Mouse (Mus musculus): ENCODE measurements around the gene Gpbp1l1. TPM values are rescaled to one million over a fixed set of nuclear protein-coding genes. Genes with fewer than 3 reads are reported as not detected.

The Gpbp1l1 gene
- polyA plus RNA-seq, 1 experiment: 81.2 TPM

DNA sequence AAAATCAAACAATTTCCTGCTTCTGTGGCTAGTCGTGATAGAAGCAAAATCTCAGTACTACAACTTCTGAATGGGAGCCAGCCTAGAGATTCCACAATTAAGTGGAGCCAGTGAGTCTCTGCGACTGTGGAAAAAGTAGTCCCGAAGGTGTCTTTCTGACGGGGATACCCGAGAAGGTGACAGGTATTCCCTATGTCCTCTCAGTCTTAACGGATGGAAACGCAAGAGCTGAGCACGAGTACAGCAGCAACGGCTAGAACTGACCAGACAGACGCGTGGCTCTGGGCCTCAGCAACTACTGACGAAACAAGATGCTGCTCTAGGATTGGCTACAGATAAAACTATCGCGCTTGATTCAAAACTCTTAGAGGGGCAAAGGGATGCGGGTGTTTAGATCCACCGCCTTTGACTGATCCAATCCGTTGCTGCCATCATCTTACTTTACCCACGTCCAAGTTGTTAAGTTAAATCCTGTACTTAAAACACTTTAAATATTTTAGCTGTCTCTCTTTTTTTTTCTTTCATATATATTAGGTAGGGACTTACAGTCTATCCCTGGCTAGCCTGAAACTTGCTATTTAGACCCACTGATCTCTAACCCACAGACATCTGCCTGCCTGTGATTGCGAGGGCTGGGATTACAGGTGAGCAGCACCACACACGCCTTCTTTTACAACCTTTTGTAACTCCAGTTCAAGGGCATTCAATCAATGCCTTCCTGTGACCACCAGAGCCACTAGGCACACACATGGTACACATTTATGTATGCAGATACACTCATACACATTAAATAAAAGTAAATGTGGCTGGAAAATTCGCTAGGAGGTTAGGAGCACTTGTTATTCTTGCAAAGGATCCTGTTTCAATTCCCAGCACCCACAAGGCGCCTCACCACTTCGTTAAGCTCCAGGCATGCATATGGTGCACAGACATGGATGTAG, 70.5 kb downstream of the Gpbp1l1 start, which contains the start of gene Nasp:
Gene Nasp, minus strand, starts transcription at position 220 of the 941 bp plus-strand sequence.
- H3K4me3 ChIP-seq (ENCODE audit: control insufficient read depth, insufficient read depth, low read length): peak within 1 kb of the TSS; percentile 77
- DNase-seq: peak; percentile 79
- TF ChIP-seq CTCF (IDR thresholded peaks at IDR 0.05; ENCODE audit: borderline replicate concordance, control insufficient read depth, extremely low read depth, insufficient read depth, low read length, poor library complexity) (no peak), POLR2A (IDR thresholded peaks at IDR 0.05; ENCODE audit: control insufficient read depth, extremely low read depth, insufficient read depth, low read length, poor library complexity) (no peak)
- no peaks in the 10 kb centered on the region for H3K36me3 ChIP-seq (ENCODE audit: control insufficient read depth, insufficient read depth, low read length)
- H3K27ac ChIP-seq (ENCODE audit: control insufficient read depth, insufficient read depth, low read length): peak within 1 kb of the TSS; percentile 48
- peaks cover 3% of the 10 kb centered on the region for H3K4me1 ChIP-seq (replicated peaks; ENCODE audit: control insufficient read depth, insufficient read depth, low read length)
- no peaks in the 10 kb centered on the region for H3K27me3 ChIP-seq (ENCODE audit: control insufficient read depth, insufficient read depth, low read length)
- 8% methylated on average over 23 of the region's 23 CpGs for WGBS

DNA sequence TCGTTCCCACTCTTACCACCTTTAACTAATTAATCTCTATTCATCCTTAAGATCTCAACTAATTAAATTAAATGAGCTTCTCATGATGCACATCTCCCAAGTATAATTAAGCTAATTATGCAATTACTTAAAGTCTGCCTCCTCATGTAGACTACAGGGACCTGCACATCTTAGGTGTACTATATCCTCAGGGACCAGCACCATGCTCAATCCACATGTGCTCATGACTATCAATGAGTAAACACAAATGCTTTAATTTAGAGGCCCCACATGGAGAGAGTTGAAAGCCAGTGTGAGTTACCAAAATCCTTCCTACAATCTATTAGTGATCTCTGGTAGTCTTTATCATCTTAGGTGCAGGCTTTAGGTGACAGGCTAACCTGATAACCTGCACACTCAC, 77.7 kb downstream of the Gpbp1l1 start:
- no peak overlapping the region for H3K4me3 ChIP-seq (ENCODE audit: control insufficient read depth, insufficient read depth, low read length)
- peaks cover 49% of the 10 kb centered on the region for H3K36me3 ChIP-seq (ENCODE audit: control insufficient read depth, insufficient read depth, low read length)
- no peak for DNase-seq
- 93% methylated on average over 1 of the region's 1 CpGs for WGBS
- no peak overlapping the region for H3K27ac ChIP-seq (ENCODE audit: control insufficient read depth, insufficient read depth, low read length)
- H3K27me3 ChIP-seq (ENCODE audit: control insufficient read depth, insufficient read depth, low read length): no peaks in the 10 kb centered on the region
- TF ChIP-seq CTCF (IDR thresholded peaks at IDR 0.05; ENCODE audit: borderline replicate concordance, control insufficient read depth, extremely low read depth, insufficient read depth, low read length, poor library complexity): no peak
- no peak for TF ChIP-seq POLR2A (IDR thresholded peaks at IDR 0.05; ENCODE audit: control insufficient read depth, extremely low read depth, insufficient read depth, low read length, poor library complexity)
- H3K4me1 ChIP-seq (replicated peaks; ENCODE audit: control insufficient read depth, insufficient read depth, low read length): no peaks in the 10 kb centered on the region

DNA sequence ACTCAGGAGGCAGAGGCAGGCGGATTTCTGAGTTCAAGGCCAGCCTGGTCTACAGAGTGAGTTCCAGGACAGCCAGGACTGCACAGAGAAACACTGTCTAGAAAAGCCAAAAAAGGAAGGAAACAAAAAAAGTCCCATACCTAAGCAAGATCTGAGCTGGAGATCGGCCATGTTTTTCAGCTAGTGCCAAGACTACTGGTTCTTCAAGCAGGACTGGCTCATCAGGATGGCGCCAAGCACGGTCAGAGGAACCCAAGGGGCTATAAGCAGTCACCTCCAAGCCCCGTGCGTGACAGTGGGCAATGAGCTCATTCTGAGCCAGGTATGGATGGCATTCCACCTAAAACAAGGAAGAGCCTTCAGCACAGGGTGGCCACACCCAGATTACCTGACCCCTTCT, 81.4 kb downstream of the Gpbp1l1 start:
- peaks cover 77% of the 10 kb centered on the region for H3K36me3 ChIP-seq (ENCODE audit: control insufficient read depth, insufficient read depth, low read length)
- no peaks in the 10 kb centered on the region for H3K4me1 ChIP-seq (replicated peaks; ENCODE audit: control insufficient read depth, insufficient read depth, low read length)
- 96% methylated on average over 6 of the region's 6 CpGs for WGBS
- DNase-seq: no peak
- no peak overlapping the region for H3K4me3 ChIP-seq (ENCODE audit: control insufficient read depth, insufficient read depth, low read length)
- no peak overlapping the region for H3K27ac ChIP-seq (ENCODE audit: control insufficient read depth, insufficient read depth, low read length)
- no peaks in the 10 kb centered on the region for H3K27me3 ChIP-seq (ENCODE audit: control insufficient read depth, insufficient read depth, low read length)
- TF ChIP-seq CTCF (IDR thresholded peaks at IDR 0.05; ENCODE audit: borderline replicate concordance, control insufficient read depth, extremely low read depth, insufficient read depth, low read length, poor library complexity) (no peak), POLR2A (IDR thresholded peaks at IDR 0.05; ENCODE audit: control insufficient read depth, extremely low read depth, insufficient read depth, low read length, poor library complexity) (no peak)

- peaks cover 62% of the 10 kb centered on the region for H3K36me3 ChIP-seq (ENCODE audit: control insufficient read depth, insufficient read depth, low read length)
- DNase-seq: no peak
- no peaks in the 10 kb centered on the region for H3K27me3 ChIP-seq (ENCODE audit: control insufficient read depth, insufficient read depth, low read length)
- no peak overlapping the region for H3K4me3 ChIP-seq (ENCODE audit: control insufficient read depth, insufficient read depth, low read length)
- TF ChIP-seq POLR2A (IDR thresholded peaks at IDR 0.05; ENCODE audit: control insufficient read depth, extremely low read depth, insufficient read depth, low read length, poor library complexity) (no peak), CTCF (IDR thresholded peaks at IDR 0.05; ENCODE audit: borderline replicate concordance, control insufficient read depth, extremely low read depth, insufficient read depth, low read length, poor library complexity) (no peak)
- H3K4me1 ChIP-seq (replicated peaks; ENCODE audit: control insufficient read depth, insufficient read depth, low read length): no peaks in the 10 kb centered on the region
- WGBS: 100% methylated on average over 1 of the region's 1 CpGs
- no peak overlapping the region for H3K27ac ChIP-seq (ENCODE audit: control insufficient read depth, insufficient read depth, low read length)
Observed at GRCm38 (mm10) chr4:116642071-116642470, 84.6 kb downstream of the Gpbp1l1 start.

Other genes with a start within 250 kb of the Gpbp1l1 start
- 110 and 137 TPM in 2 replicates for gene Mast2, start 93.5 kb upstream of the Gpbp1l1 start, polyA plus RNA-seq (2012; rRNA removed)
- gene Ipp, start 50.1 kb upstream of the Gpbp1l1 start, polyA plus RNA-seq (2012; rRNA removed): 2.5 and 3.6 TPM in 2 replicates
- gene Tmem69, start 1.7 kb upstream of the Gpbp1l1 start, polyA plus RNA-seq (2012; rRNA removed): 7.2 and 8.0 TPM in 2 replicates
- 7.3 and 9.9 TPM in 2 replicates for gene Ccdc17, start 39.0 kb downstream of the Gpbp1l1 start, polyA plus RNA-seq (2012; rRNA removed)
- gene Nasp, start 70.3 kb downstream of the Gpbp1l1 start, polyA plus RNA-seq (2012; rRNA removed): 14.2 and 15.8 TPM in 2 replicates
- 490 and 565 TPM in 2 replicates for gene Akr1a1, start 94.0 kb downstream of the Gpbp1l1 start, polyA plus RNA-seq (2012; rRNA removed)
- 61.8 and 99.5 TPM in 2 replicates for gene Prdx1, start 127.9 kb downstream of the Gpbp1l1 start, polyA plus RNA-seq (2012; rRNA removed)
- 10.5 and 10.8 TPM in 2 replicates for gene Mmachc, start 150.7 kb downstream of the Gpbp1l1 start, polyA plus RNA-seq (2012; rRNA removed)
- 46.0 and 48.2 TPM in 2 replicates for gene Ccdc163, start 150.9 kb downstream of the Gpbp1l1 start, polyA plus RNA-seq (2012; rRNA removed)
- gene Tesk2, start 163.3 kb downstream of the Gpbp1l1 start, polyA plus RNA-seq (2012; rRNA removed): 4.4 and 5.0 TPM in 2 replicates
- 42.8 and 44.8 TPM in 2 replicates for gene Toe1, start 250.0 kb downstream of the Gpbp1l1 start, polyA plus RNA-seq (2012; rRNA removed)